In genomic region chr5:38114526-38114925, GRCm38 (mm10) we compare ENCODE assay signal across 18 mouse cellular contexts. TPM values are rescaled to one million over a fixed set of nuclear protein-coding genes. Genes with fewer than 3 reads are reported as not detected.
DNase-seq lines count a peak whose midpoint lies in the region; ATAC-seq lines count a peak whose summit lies in the region.
"Had no signal": no experiment of that assay in that cellular context is flagged by ENCODE, and none has a peak within 500 bp of the region (broad histone marks: within the 10 kb centered on the region; RNA-seq: fewer than 3 reads in every experiment).

No protein-coding gene starts in this region.

- H3K27me3 ChIP-seq in liver, embryonic 16.5 days (ENCODE audit: control insufficient read depth, insufficient read depth, low read depth, low read length), result no peaks in the 10 kb centered on the region
- H3K27me3 ChIP-seq in liver, embryonic 11.5 days (replicated peaks; ENCODE audit: control insufficient read depth, insufficient read depth, low read length), result no peaks in the 10 kb centered on the region
- H3K27me3 ChIP-seq in intestine, embryonic 15.5 days (replicated peaks), result no peaks in the 10 kb centered on the region
- no peaks in the 10 kb centered on the region for H3K27me3 ChIP-seq in intestine, embryonic 16.5 days (replicated peaks; ENCODE audit: control insufficient read depth, insufficient read depth, low read length)
- H3K27me3 ChIP-seq: embryonic facial prominence, embryonic 12.5 days; forebrain, embryonic 13.5 days; forebrain, embryonic 15.5 days had no signal

- no peak overlapping the region for H3K4me3 ChIP-seq in liver, embryonic 16.5 days (ENCODE audit: low read depth, low read length)
- no peak overlapping the region for H3K4me3 ChIP-seq in liver, embryonic 11.5 days (ENCODE audit: low read depth, low read length)
- no peak overlapping the region for H3K4me3 ChIP-seq in intestine, embryonic 15.5 days (replicated peaks)
- no peak overlapping the region for H3K4me3 ChIP-seq in intestine, embryonic 16.5 days (ENCODE audit: low read length)
- H3K4me3 ChIP-seq: embryonic facial prominence, embryonic 10.5 days; embryonic facial prominence, embryonic 12.5 days; forebrain, embryonic 13.5 days; forebrain, embryonic 15.5 days had no signal

- H3K4me2 ChIP-seq in liver, embryonic 16.5 days (ENCODE audit: low read depth, low read length), result no peak overlapping the region
- H3K4me2 ChIP-seq in liver, embryonic 11.5 days, result no peak overlapping the region
- H3K4me2 ChIP-seq in intestine, embryonic 15.5 days (replicated peaks), result no peak overlapping the region
- H3K4me2 ChIP-seq in intestine, embryonic 16.5 days (ENCODE audit: low read depth, low read length), result no peak overlapping the region
- H3K4me2 ChIP-seq: embryonic facial prominence, embryonic 12.5 days; forebrain, embryonic 13.5 days; forebrain, embryonic 15.5 days had no signal

- 89% methylated on average over 2 of the region's 2 CpGs for WGBS in liver, embryonic 16.5 days (ENCODE audit: insufficient replicate concordance)
- 96% methylated on average over 2 of the region's 2 CpGs for WGBS in liver, embryonic 11.5 days
- WGBS in intestine, embryonic 15.5 days, result 77% methylated on average over 2 of the region's 2 CpGs
- WGBS in intestine, embryonic 16.5 days, result 80% methylated on average over 2 of the region's 2 CpGs

- no peaks in the 10 kb centered on the region for H3K9me3 ChIP-seq in liver, embryonic 16.5 days (replicated peaks; ENCODE audit: control insufficient read depth, low read length)
- no peaks in the 10 kb centered on the region for H3K9me3 ChIP-seq in liver, embryonic 11.5 days (ENCODE audit: control insufficient read depth, low read length)
- H3K9me3 ChIP-seq in intestine, embryonic 15.5 days, result no peaks in the 10 kb centered on the region
- no peaks in the 10 kb centered on the region for H3K9me3 ChIP-seq in intestine, embryonic 16.5 days (ENCODE audit: control insufficient read depth, low read length)
- H3K9me3 ChIP-seq: embryonic facial prominence, embryonic 10.5 days; embryonic facial prominence, embryonic 12.5 days; forebrain, embryonic 13.5 days; forebrain, embryonic 15.5 days had no signal

- ATAC-seq in liver, embryonic 16.5 days (ENCODE audit: low read depth), result peak; percentile 47; the same call in 1 of the 2 replicates
- no peak for ATAC-seq in liver, embryonic 11.5 days (replicated peaks; ENCODE audit: low FRiP score)
- peak; percentile 78 for ATAC-seq in intestine, embryonic 15.5 days
- ATAC-seq in intestine, embryonic 16.5 days, result peak; percentile 81
- ATAC-seq: forebrain, embryonic 13.5 days; forebrain, embryonic 15.5 days had no signal

- no peak overlapping the region for H3K9ac ChIP-seq in liver, embryonic 16.5 days (ENCODE audit: low read depth, low read length)
- H3K9ac ChIP-seq in liver, embryonic 11.5 days (ENCODE audit: low read depth, low read length), result no peak overlapping the region
- H3K9ac ChIP-seq in intestine, embryonic 15.5 days, result no peak overlapping the region
- no peak overlapping the region for H3K9ac ChIP-seq in intestine, embryonic 16.5 days (ENCODE audit: low read depth, low read length)
- H3K9ac ChIP-seq: embryonic facial prominence, embryonic 12.5 days; forebrain, embryonic 13.5 days; forebrain, embryonic 15.5 days had no signal

- no peak for DNase-seq in liver, embryonic 11.5 days (ENCODE audit: low spot score)
- no peak for DNase-seq in cerebellum, adult 11 months
- no peak for DNase-seq in yolk sac, embryonic 10.5 days (ENCODE audit: low spot score)
- DNase-seq: adrenal gland, adult 2 months; adrenal gland, postnatal 10 days; adrenal gland, postnatal 25 days; cerebellum, adult 11-12 months; cerebellum, adult 2 months; cerebellum, adult 9-10 months; cerebellum, postnatal 10 days; cerebellum, postnatal 25 days had no signal

- no peaks in the 10 kb centered on the region for H3K4me1 ChIP-seq in liver, embryonic 16.5 days (ENCODE audit: control insufficient read depth, low read depth, low read length)
- no peaks in the 10 kb centered on the region for H3K4me1 ChIP-seq in liver, embryonic 11.5 days (replicated peaks; ENCODE audit: control insufficient read depth, insufficient read depth, low read length)
- H3K4me1 ChIP-seq in intestine, embryonic 15.5 days (replicated peaks), result no peaks in the 10 kb centered on the region; the same call in 1 of the 2 replicates
- peaks cover 10% of the 10 kb centered on the region; the same call in 1 of the 2 replicates for H3K4me1 ChIP-seq in intestine, embryonic 16.5 days (ENCODE audit: control insufficient read depth, insufficient read depth, low read length)
- H3K4me1 ChIP-seq: embryonic facial prominence, embryonic 10.5 days; embryonic facial prominence, embryonic 12.5 days; forebrain, embryonic 13.5 days; forebrain, embryonic 15.5 days had no signal

- H3K27ac ChIP-seq in liver, embryonic 16.5 days (ENCODE audit: low read length), result no peak overlapping the region
- no peak overlapping the region for H3K27ac ChIP-seq in liver, embryonic 11.5 days (ENCODE audit: low read depth, low read length)
- H3K27ac ChIP-seq in intestine, embryonic 15.5 days, result no peak overlapping the region
- peak overlapping the region; percentile 47; the same call in 1 of the 2 replicates for H3K27ac ChIP-seq in intestine, embryonic 16.5 days (ENCODE audit: low read length)
- H3K27ac ChIP-seq: embryonic facial prominence, embryonic 10.5 days; embryonic facial prominence, embryonic 12.5 days; forebrain, embryonic 13.5 days; forebrain, embryonic 15.5 days had no signal

- H3K36me3 ChIP-seq in liver, embryonic 16.5 days (ENCODE audit: control insufficient read depth, insufficient read depth), result no peaks in the 10 kb centered on the region
- H3K36me3 ChIP-seq in liver, embryonic 11.5 days (ENCODE audit: control insufficient read depth, insufficient read depth, low read length), result peaks cover 2% of the 10 kb centered on the region; the same call in 1 of the 2 replicates
- H3K36me3 ChIP-seq in intestine, embryonic 15.5 days, result peaks cover 4% of the 10 kb centered on the region; the same call in 1 of the 2 replicates
- no peaks in the 10 kb centered on the region for H3K36me3 ChIP-seq in intestine, embryonic 16.5 days (ENCODE audit: control insufficient read depth, insufficient read depth, low read length)

RNA-seq across cellular contexts. Expression of gene Nsg1, which starts 45.2 kb away (rescaled TPM):
- 1.6 and 2.0 TPM in 2 replicates for polyA plus RNA-seq in liver, embryonic 16.5 days (2015; fragmentation: Nextera tagmentation; extraction: Ambion mirVana)
- 5.6 and 7.8 TPM in 2 replicates for polyA plus RNA-seq in liver, embryonic 11.5 days (2014; fragmentation: Nextera tagmentation; extraction: Ambion mirVana)
- 59.8 and 62.3 TPM in 2 replicates for polyA plus RNA-seq in intestine, embryonic 15.5 days (2015; fragmentation: Nextera tagmentation; extraction: Ambion mirVana)
- 44.1 and 50.3 TPM in 2 replicates for polyA plus RNA-seq in intestine, embryonic 16.5 days (2015; fragmentation: Nextera tagmentation; extraction: Ambion mirVana)
